Mouse (Mus musculus): Measurements from ENCODE around the gene Mms19. TPM values are rescaled to one million over a fixed set of nuclear protein-coding genes. Genes with fewer than 3 reads are reported as not detected.

Mms19 gene
- polyA plus RNA-seq, 1 experiment from 2014 or later, result 28.3 TPM

DNA sequence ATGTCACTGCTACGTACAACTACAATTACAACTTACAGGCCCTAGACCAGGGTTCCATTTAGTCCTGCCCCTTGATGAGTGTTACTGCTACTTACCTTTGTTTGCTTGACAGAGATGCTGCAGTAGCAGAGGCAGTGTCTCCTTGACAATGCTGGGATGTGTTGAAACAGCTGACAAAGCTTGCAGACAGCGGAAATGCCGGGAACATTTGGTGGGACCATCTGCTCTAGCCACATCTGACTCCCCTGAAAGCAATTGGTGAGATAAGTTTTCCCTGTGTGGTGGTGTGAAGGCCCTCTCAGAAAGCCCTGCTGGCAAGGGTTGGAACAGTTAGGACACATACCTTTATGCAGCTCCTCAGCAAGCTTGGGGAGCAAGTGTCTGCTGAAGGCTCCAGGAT lies 27.4 kb downstream of the Mms19 start:
- no peak for ATAC-seq (ENCODE audit: insufficient number of reproducible peaks, insufficient read depth, low FRiP score, low read depth)
- peaks cover 100% of the 10 kb centered on the region for H3K36me3 ChIP-seq (ENCODE audit: control insufficient read depth, insufficient read depth, low read length)
- H3K4me1 ChIP-seq (ENCODE audit: control insufficient read depth in 2 of 2, insufficient read depth in 2 of 2, low read length in 2 of 2), result no peaks in the 10 kb centered on the region
- no peaks in the 10 kb centered on the region for H3K9me3 ChIP-seq (ENCODE audit: control insufficient read depth, low read length)
- 92% methylated on average over 3 of the region's 3 CpGs for WGBS
- no peak overlapping the region for H3K9ac ChIP-seq (ENCODE audit: low read length)
- H3K4me3 ChIP-seq (ENCODE audit: control insufficient read depth in 1 of 2, insufficient read depth in 1 of 2, low read depth in 1 of 2, low read length in 2 of 2), result no peak overlapping the region
- no peaks in the 10 kb centered on the region for H3K27me3 ChIP-seq (ENCODE audit: control insufficient read depth, insufficient read depth, low read length)
- H3K27ac ChIP-seq (replicated peaks in 1 of 2; ENCODE audit: control insufficient read depth in 1 of 2, insufficient read depth in 1 of 2, low read depth in 2 of 2, low read length in 2 of 2), result no peak overlapping the region
- H3K4me2 ChIP-seq (ENCODE audit: low read length), result no peak overlapping the region

GRCm38 (mm10) chr19:41952287-41952686 lies 28.7 kb downstream of the Mms19 start:
- no peak overlapping the region for H3K4me3 ChIP-seq (ENCODE audit: control insufficient read depth in 1 of 2, insufficient read depth in 1 of 2, low read depth in 1 of 2, low read length in 2 of 2)
- H3K9me3 ChIP-seq (ENCODE audit: control insufficient read depth, low read length), result no peaks in the 10 kb centered on the region
- H3K27ac ChIP-seq (replicated peaks in 1 of 2; ENCODE audit: control insufficient read depth in 1 of 2, insufficient read depth in 1 of 2, low read depth in 2 of 2, low read length in 2 of 2), result no peak overlapping the region
- H3K9ac ChIP-seq (ENCODE audit: low read length), result no peak overlapping the region
- ATAC-seq (ENCODE audit: insufficient number of reproducible peaks, insufficient read depth, low FRiP score, low read depth), result no peak
- 69% methylated on average over 4 of the region's 4 CpGs for WGBS
- no peak overlapping the region for H3K4me2 ChIP-seq (ENCODE audit: low read length)
- peaks cover 100% of the 10 kb centered on the region for H3K36me3 ChIP-seq (ENCODE audit: control insufficient read depth, insufficient read depth, low read length)
- H3K27me3 ChIP-seq (ENCODE audit: control insufficient read depth, insufficient read depth, low read length), result no peaks in the 10 kb centered on the region
- H3K4me1 ChIP-seq (ENCODE audit: control insufficient read depth in 2 of 2, insufficient read depth in 2 of 2, low read length in 2 of 2), result no peaks in the 10 kb centered on the region

DNA sequence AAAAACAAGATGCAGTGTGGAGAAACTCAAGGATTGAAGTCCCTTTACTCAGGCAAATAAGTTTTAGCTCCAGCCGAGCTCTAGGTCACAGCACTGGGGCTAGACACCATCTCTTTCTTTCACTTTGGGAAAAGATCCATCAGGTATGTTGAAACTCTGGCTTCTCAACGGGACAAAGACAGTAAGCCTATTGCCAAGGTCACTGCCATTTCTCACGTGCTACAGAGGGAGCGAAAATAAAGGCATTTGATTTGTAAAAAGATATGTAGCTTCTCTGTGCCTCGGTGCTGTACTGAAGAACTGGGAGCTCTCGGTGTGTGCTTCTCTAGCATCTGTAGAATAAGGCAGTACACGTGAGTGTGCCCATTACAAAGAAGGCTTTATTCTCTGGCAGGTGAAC lies 37.1 kb downstream of the Mms19 start:
- Histone ChIP-seq H3K4me3 (ENCODE audit: control insufficient read depth in 1 of 2, insufficient read depth in 1 of 2, low read depth in 1 of 2, low read length in 2 of 2) (no peak overlapping the region), H3K4me2 (ENCODE audit: low read length) (no peak overlapping the region), H3K36me3 (ENCODE audit: control insufficient read depth, insufficient read depth, low read length) (peaks cover 97% of the 10 kb centered on the region), H3K4me1 (ENCODE audit: control insufficient read depth in 2 of 2, insufficient read depth in 2 of 2, low read length in 2 of 2) (no peaks in the 10 kb centered on the region), H3K9me3 (ENCODE audit: control insufficient read depth, low read length) (no peaks in the 10 kb centered on the region), H3K27ac (replicated peaks in 1 of 2; ENCODE audit: control insufficient read depth in 1 of 2, insufficient read depth in 1 of 2, low read depth in 2 of 2, low read length in 2 of 2) (no peak overlapping the region), H3K27me3 (ENCODE audit: control insufficient read depth, insufficient read depth, low read length) (no peaks in the 10 kb centered on the region), H3K9ac (ENCODE audit: low read length) (no peak overlapping the region)
- WGBS, result 85% methylated on average over 7 of the region's 7 CpGs
- no peak for ATAC-seq (ENCODE audit: insufficient number of reproducible peaks, insufficient read depth, low FRiP score, low read depth)

GRCm38 (mm10) chr19:41938539-41938938 lies 42.4 kb downstream of the Mms19 start:
- Histone ChIP-seq H3K9me3 (ENCODE audit: control insufficient read depth, low read length) (no peaks in the 10 kb centered on the region), H3K4me3 (ENCODE audit: control insufficient read depth in 1 of 2, insufficient read depth in 1 of 2, low read depth in 1 of 2, low read length in 2 of 2) (no peak overlapping the region), H3K4me1 (ENCODE audit: control insufficient read depth in 2 of 2, insufficient read depth in 2 of 2, low read length in 2 of 2) (peaks cover 3 to 12% of the 10 kb centered on the region in 2 experiments), H3K4me2 (ENCODE audit: low read length) (no peak overlapping the region), H3K27me3 (ENCODE audit: control insufficient read depth, insufficient read depth, low read length) (no peaks in the 10 kb centered on the region), H3K9ac (ENCODE audit: low read length) (no peak overlapping the region), H3K36me3 (ENCODE audit: control insufficient read depth, insufficient read depth, low read length) (peaks cover 71% of the 10 kb centered on the region), H3K27ac (replicated peaks in 1 of 2; ENCODE audit: control insufficient read depth in 1 of 2, insufficient read depth in 1 of 2, low read depth in 2 of 2, low read length in 2 of 2) (no peak overlapping the region)
- WGBS, result 87% methylated on average over 5 of the region's 5 CpGs
- ATAC-seq (ENCODE audit: insufficient number of reproducible peaks, insufficient read depth, low FRiP score, low read depth), result no peak

DNA sequence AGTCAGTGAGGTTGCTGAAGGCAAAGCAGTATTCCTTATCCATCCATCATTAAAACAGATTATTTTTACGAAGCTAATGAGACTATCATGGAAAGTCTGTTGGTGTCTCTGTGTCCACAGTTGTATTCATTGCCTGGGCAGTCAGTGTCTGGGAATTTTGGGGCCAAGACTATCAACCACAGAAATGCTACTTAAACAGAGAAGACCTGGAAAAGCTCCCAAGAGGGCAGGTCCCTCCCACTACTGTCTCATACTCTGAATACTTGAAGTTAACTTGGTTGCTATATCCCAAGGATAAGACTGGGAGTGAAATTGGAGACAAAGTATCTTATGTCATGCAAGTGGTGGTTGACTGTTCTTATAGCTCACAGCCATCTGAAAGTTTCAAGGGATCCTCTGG lies 45.0 kb downstream of the Mms19 start:
- Histone ChIP-seq H3K27me3 (ENCODE audit: control insufficient read depth, insufficient read depth, low read length) (no peaks in the 10 kb centered on the region), H3K9ac (ENCODE audit: low read length) (no peak overlapping the region), H3K4me2 (ENCODE audit: low read length) (no peak overlapping the region), H3K27ac (replicated peaks in 1 of 2; ENCODE audit: control insufficient read depth in 1 of 2, insufficient read depth in 1 of 2, low read depth in 2 of 2, low read length in 2 of 2) (no peak overlapping the region), H3K4me3 (ENCODE audit: control insufficient read depth in 1 of 2, insufficient read depth in 1 of 2, low read depth in 1 of 2, low read length in 2 of 2) (no peak overlapping the region), H3K4me1 (ENCODE audit: control insufficient read depth in 2 of 2, insufficient read depth in 2 of 2, low read length in 2 of 2) (peaks cover 5 to 18% of the 10 kb centered on the region in 2 experiments), H3K36me3 (ENCODE audit: control insufficient read depth, insufficient read depth, low read length) (peaks cover 49% of the 10 kb centered on the region), H3K9me3 (ENCODE audit: control insufficient read depth, low read length) (no peaks in the 10 kb centered on the region)
- no peak for ATAC-seq (ENCODE audit: insufficient number of reproducible peaks, insufficient read depth, low FRiP score, low read depth)
- WGBS, result 91% methylated on average over 1 of the region's 1 CpGs

DNA sequence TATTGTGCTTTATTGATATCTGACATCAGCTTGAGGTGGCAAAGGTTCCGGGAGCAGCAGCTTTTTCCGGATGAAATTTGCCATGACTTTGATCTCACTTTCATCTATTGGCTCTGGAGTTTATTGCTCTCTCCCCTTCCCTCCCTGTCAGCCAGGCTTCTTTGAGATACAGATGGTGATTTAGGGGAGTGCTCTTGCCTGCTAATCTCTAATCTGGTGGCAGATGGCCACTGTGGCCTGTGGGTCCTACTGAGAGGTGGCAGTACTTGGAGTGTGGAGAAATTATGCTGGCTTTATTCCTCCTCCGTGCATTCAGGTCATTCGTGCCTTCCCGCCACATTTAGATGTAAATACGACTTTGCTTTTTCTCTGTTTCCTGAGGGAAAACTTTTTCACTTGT lies 46.8 kb downstream of the Mms19 start:
- H3K9ac ChIP-seq (ENCODE audit: low read length), result peak overlapping the region; percentile 92
- H3K27me3 ChIP-seq (ENCODE audit: control insufficient read depth, insufficient read depth, low read length), result no peaks in the 10 kb centered on the region
- peak overlapping the region; percentile 91 for H3K4me2 ChIP-seq (ENCODE audit: low read length)
- peak overlapping the region; percentile 78 to 89 for H3K4me3 ChIP-seq (ENCODE audit: control insufficient read depth in 1 of 2, insufficient read depth in 1 of 2, low read depth in 1 of 2, low read length in 2 of 2)
- 36% methylated on average over 6 of the region's 6 CpGs for WGBS
- ATAC-seq (ENCODE audit: insufficient number of reproducible peaks, insufficient read depth, low FRiP score, low read depth), result no peak
- H3K9me3 ChIP-seq (ENCODE audit: control insufficient read depth, low read length), result no peaks in the 10 kb centered on the region
- peaks cover 46% of the 10 kb centered on the region for H3K36me3 ChIP-seq (ENCODE audit: control insufficient read depth, insufficient read depth, low read length)
- no peak overlapping the region for H3K27ac ChIP-seq (replicated peaks in 1 of 2; ENCODE audit: control insufficient read depth in 1 of 2, insufficient read depth in 1 of 2, low read depth in 2 of 2, low read length in 2 of 2)
- peaks cover 5 to 18% of the 10 kb centered on the region in 2 experiments for H3K4me1 ChIP-seq (ENCODE audit: control insufficient read depth in 2 of 2, insufficient read depth in 2 of 2, low read length in 2 of 2)

DNA sequence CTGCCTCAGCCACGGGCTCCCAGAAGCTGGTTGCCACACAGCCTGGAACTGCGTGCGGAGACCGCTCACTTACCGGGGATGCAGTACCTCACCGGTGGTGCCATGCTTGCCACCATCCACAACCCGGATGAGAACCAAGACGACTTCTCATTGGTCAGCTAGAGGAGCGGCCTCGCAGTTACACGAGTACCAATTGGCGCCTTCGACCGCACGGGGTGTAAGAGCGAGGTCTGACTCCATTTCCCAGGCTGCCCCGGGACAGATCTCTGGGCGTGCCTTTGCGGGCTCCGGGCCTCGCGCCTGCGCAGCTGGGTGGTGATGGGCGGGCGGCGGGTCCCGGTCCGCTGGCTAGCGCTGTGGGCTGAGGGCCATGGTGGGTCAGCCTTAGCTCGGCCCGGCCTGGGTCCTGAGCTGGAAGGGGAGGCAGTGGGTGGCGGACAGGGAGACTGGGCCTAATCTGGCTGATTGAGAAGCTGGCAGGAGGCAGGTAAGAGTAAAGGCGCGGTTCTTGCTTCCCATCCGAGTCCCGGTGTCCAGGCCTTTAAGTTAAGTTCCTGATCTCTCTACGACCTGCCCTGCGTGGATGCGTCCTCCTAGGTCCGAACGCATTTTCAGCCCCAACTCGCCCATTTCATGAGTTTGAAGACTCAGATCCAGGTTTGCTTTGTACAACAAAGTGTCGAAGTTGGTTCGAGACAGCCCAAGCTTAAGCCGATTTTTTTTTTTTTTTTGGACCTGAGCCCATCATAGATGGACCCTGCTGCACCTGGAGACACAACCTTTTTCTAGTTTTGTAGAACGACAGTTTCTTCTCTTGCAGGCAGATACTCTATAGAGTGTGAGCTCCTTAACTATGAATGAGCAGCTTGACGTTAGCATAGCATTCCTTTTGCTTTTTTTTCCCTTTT lies 47.5 kb downstream of the Mms19 start, which contains the start of the genes Exosc1 and Zdhhc16:
TSS of gene Exosc1 (minus strand) at position 245 of the 908 bp plus-strand sequence.
TSS of gene Zdhhc16 (plus strand) at position 302 of the 908 bp plus-strand sequence.
- H3K27ac ChIP-seq (replicated peaks in 1 of 2; ENCODE audit: control insufficient read depth in 1 of 2, insufficient read depth in 1 of 2, low read depth in 2 of 2, low read length in 2 of 2), result peak within 1 kb of the TSS in 1 of 2 experiments; percentile 12; a peak in 2 of 4 replicates
- ATAC-seq (ENCODE audit: insufficient number of reproducible peaks, insufficient read depth, low FRiP score, low read depth), result peak; percentile 99
- under 1% methylated on average over 47 of the region's 47 CpGs for WGBS
- H3K4me1 ChIP-seq (ENCODE audit: control insufficient read depth in 2 of 2, insufficient read depth in 2 of 2, low read length in 2 of 2), result peaks cover 5 to 18% of the 10 kb centered on the region in 2 experiments
- H3K9me3 ChIP-seq (ENCODE audit: control insufficient read depth, low read length), result no peaks in the 10 kb centered on the region
- peak within 1 kb of the TSS; percentile 91 for H3K4me2 ChIP-seq (ENCODE audit: low read length)
- H3K27me3 ChIP-seq (ENCODE audit: control insufficient read depth, insufficient read depth, low read length), result no peaks in the 10 kb centered on the region
- H3K36me3 ChIP-seq (ENCODE audit: control insufficient read depth, insufficient read depth, low read length), result peaks cover 47% of the 10 kb centered on the region
- H3K9ac ChIP-seq (ENCODE audit: low read length), result peak within 1 kb of the TSS; percentile 92
- H3K4me3 ChIP-seq (ENCODE audit: control insufficient read depth in 1 of 2, insufficient read depth in 1 of 2, low read depth in 1 of 2, low read length in 2 of 2), result peak within 1 kb of the TSS; percentile 83 to 89

Measured in heart, embryonic 14.5 days (tissue).